Mouse (Mus musculus): Measurements from ENCODE around the gene Cacng8.

- TF ChIP-seq CTCF (IDR thresholded peaks at IDR 0.05 in 2 of 3, conservative IDR thresholded peaks at IDR 0.05 in 1 of 3; ENCODE audit: control insufficient read depth in 1 of 3, insufficient read depth in 1 of 3, low read depth in 2 of 3, low read length in 3 of 3, poor library complexity in 1 of 3, severe bottlenecking in 1 of 3) (no peak), POLR2A (IDR thresholded peaks at IDR 0.05; ENCODE audit: control insufficient read depth in 1 of 2, insufficient read depth in 1 of 2, low read depth in 1 of 2, low read length in 2 of 2, poor library complexity in 1 of 2) (no peak), E2F4 (IDR thresholded peaks at IDR 0.05; ENCODE audit: borderline replicate concordance, low read depth, low read length) (no peak), ELF1 (IDR thresholded peaks at IDR 0.05; ENCODE audit: low read depth, low read length) (no peak), TBP (IDR thresholded peaks at IDR 0.05; ENCODE audit: low read depth, low read length) (no peak), ZMIZ1 (IDR thresholded peaks at IDR 0.05; ENCODE audit: low read depth, low read length) (no peak), ZKSCAN1 (IDR thresholded peaks at IDR 0.05; ENCODE audit: low read depth, low read length) (no peak), EP300 (IDR thresholded peaks at IDR 0.05; ENCODE audit: low read depth in 1 of 2, low read length in 2 of 2) (no peak), BHLHE40 (IDR thresholded peaks at IDR 0.05; ENCODE audit: borderline replicate concordance, low read depth, low read length) (no peak), NELFE (IDR thresholded peaks at IDR 0.05; ENCODE audit: low read depth, low read length) (no peak), MXI1 (IDR thresholded peaks at IDR 0.05; ENCODE audit: low read depth, low read length) (no peak), MAX (IDR thresholded peaks at IDR 0.05; ENCODE audit: low read length) (no peak)
Observed at GRCm38 (mm10) chr7:3432066-3432465, 41.6 kb downstream of the Cacng8 start.

Measured in MEL (cell line).